In genomic region chr7:109967805-109968579, GRCm38 (mm10) we compare ENCODE assay signal across 8 mouse cellular contexts. TPM values are rescaled to one million over a fixed set of nuclear protein-coding genes. Genes with fewer than 3 reads are reported as not detected.
DNase-seq lines count a peak whose midpoint lies in the region; ATAC-seq and TF ChIP-seq lines count a peak whose summit lies in the region.

No protein-coding gene starts in this region.

- TF ChIP-seq POLR2A in kidney, adult 2 months (IDR thresholded peaks at IDR 0.05; ENCODE audit: low read depth, low read length): no peak

- H3K27me3 ChIP-seq in limb, embryonic 15.5 days: no peaks in the 10 kb centered on the region
- H3K27me3 ChIP-seq in stomach, embryonic 15.5 days (replicated peaks): no peaks in the 10 kb centered on the region
- H3K27me3 ChIP-seq in kidney, adult 2 months (replicated peaks; ENCODE audit: control insufficient read depth, insufficient read depth, low read length): no peaks in the 10 kb centered on the region

- no peak overlapping the region for H3K9ac ChIP-seq in limb, embryonic 15.5 days
- no peak overlapping the region for H3K9ac ChIP-seq in stomach, embryonic 15.5 days

- peaks cover 16% of the 10 kb centered on the region for H3K4me1 ChIP-seq in limb, embryonic 15.5 days
- H3K4me1 ChIP-seq in stomach, embryonic 15.5 days: 0 out of 2 replicates have a peak, but pooled peaks cover 5% of the 10 kb centered on the region
- H3K4me1 ChIP-seq in kidney, adult 2 months (ENCODE audit: control insufficient read depth, insufficient read depth, low read length): no peaks in the 10 kb centered on the region

- intact Hi-C loops in heart, postnatal 10 days (cut with DNase I): loop anchor here (5.0 kb wide), 1 partner anchor 194 kb away; no protein-coding TSS in a partner anchor

- no peak overlapping the region for H3K4me2 ChIP-seq in limb, embryonic 15.5 days
- no peak overlapping the region for H3K4me2 ChIP-seq in stomach, embryonic 15.5 days

- no peak for TF ChIP-seq CTCF in kidney, adult 2 months (conservative IDR thresholded peaks at IDR 0.05; ENCODE audit: insufficient read depth, insufficient read length, low read depth, low read length)

- peak overlapping the region; percentile 57 for H3K27ac ChIP-seq in limb, embryonic 15.5 days
- H3K27ac ChIP-seq in stomach, embryonic 15.5 days: peak overlapping the region; percentile 33
- no peak overlapping the region for H3K27ac ChIP-seq in kidney, adult 2 months (ENCODE audit: insufficient read depth, low read depth, low read length)

- H3K36me3 ChIP-seq in limb, embryonic 15.5 days: peaks cover 6% of the 10 kb centered on the region
- peaks cover 5% of the 10 kb centered on the region; the same call in 1 of the 2 replicates for H3K36me3 ChIP-seq in stomach, embryonic 15.5 days
- H3K36me3 ChIP-seq in kidney, adult 2 months (ENCODE audit: control insufficient read depth, insufficient read depth, low read length): no peaks in the 10 kb centered on the region

- H3K9me3 ChIP-seq in limb, embryonic 15.5 days: no peaks in the 10 kb centered on the region
- H3K9me3 ChIP-seq in stomach, embryonic 15.5 days: no peaks in the 10 kb centered on the region

- no peak overlapping the region for H3K4me3 ChIP-seq in limb, embryonic 15.5 days
- H3K4me3 ChIP-seq in stomach, embryonic 15.5 days (replicated peaks): no peak overlapping the region
- H3K4me3 ChIP-seq in kidney, adult 2 months (ENCODE audit: insufficient read depth, low read depth, low read length): no peak overlapping the region

- peak; percentile 41; the same call in 1 of the 2 replicates for ATAC-seq in cerebellum, adult (ENCODE audit: insufficient number of reproducible peaks, low FRiP score, low TSS enrichment)
- ATAC-seq in limb, embryonic 15.5 days (ENCODE audit: insufficient number of reproducible peaks, low FRiP score, low TSS enrichment, low read depth): no peak
- 0 out of 2 replicates have a peak, but pooled peaks have one; percentile 43 for ATAC-seq in stomach, embryonic 15.5 days (ENCODE audit: insufficient read depth, low FRiP score, low read depth)

- WGBS in limb, embryonic 15.5 days: 68% methylated on average over 11 of the region's 11 CpGs
- WGBS in stomach, embryonic 15.5 days: 60% methylated on average over 11 of the region's 11 CpGs
- 79% methylated on average over 11 of the region's 11 CpGs for WGBS in kidney, adult 2 months

- no peak for DNase-seq in cerebellum, adult 11 months
- peak; percentile 24 to 34 for DNase-seq in right cerebral cortex, adult 2 months (ENCODE audit: low spot score in 2 of 2)
- no peak for DNase-seq in right cerebral cortex, postnatal 25 days
- DNase-seq in heart, postnatal 10 days: peak; percentile 66 to 78
- no peak for DNase-seq in kidney, adult 2 months

RNA-seq across cellular contexts. Expression of gene Dennd5a, which starts 7.7 kb away (rescaled TPM):
- 100 to 1,000 TPM; 183 to 190 TPM for total RNA-seq in heart, postnatal 10 days (2021)
- 31.9 and 34.7 TPM in 2 replicates for polyA plus RNA-seq in limb, embryonic 15.5 days (2015; fragmentation: Nextera tagmentation; extraction: Ambion mirVana)
- polyA plus RNA-seq in stomach, embryonic 15.5 days (2015; fragmentation: Nextera tagmentation; extraction: Ambion mirVana): 31.1 and 31.6 TPM in 2 replicates
- polyA plus RNA-seq in kidney, adult 2 months (2012; rRNA removed): 66.6 and 67.6 TPM in 2 replicates

RNA-seq across cellular contexts. Expression of gene Tmem41b, which starts 18.7 kb away (rescaled TPM):
- 10 to 100 TPM; 51.5 to 60.6 TPM for total RNA-seq in heart, postnatal 10 days (2021)
- polyA plus RNA-seq in limb, embryonic 15.5 days (2015; fragmentation: Nextera tagmentation; extraction: Ambion mirVana): 69.8 and 71.6 TPM in 2 replicates
- polyA plus RNA-seq in stomach, embryonic 15.5 days (2015; fragmentation: Nextera tagmentation; extraction: Ambion mirVana): 68.7 and 70.1 TPM in 2 replicates
- polyA plus RNA-seq in kidney, adult 2 months (2012; rRNA removed): 26.2 and 27.1 TPM in 2 replicates

RNA-seq across cellular contexts. Expression of gene Ipo7, which starts 50.1 kb away (rescaled TPM):
- total RNA-seq in heart, postnatal 10 days (2021): 10 to 100 TPM; 89.1 to 98.3 TPM
- 35.1 and 42.8 TPM in 2 replicates for polyA plus RNA-seq in limb, embryonic 15.5 days (2015; fragmentation: Nextera tagmentation; extraction: Ambion mirVana)
- 40.2 and 48.2 TPM in 2 replicates for polyA plus RNA-seq in stomach, embryonic 15.5 days (2015; fragmentation: Nextera tagmentation; extraction: Ambion mirVana)
- polyA plus RNA-seq in kidney, adult 2 months (2012; rRNA removed): 17.9 and 22.3 TPM in 2 replicates

Comparison
In these comparisons a context has a peak if more than half of its experiments do, and no peak if none do; other contexts are left out.
1. DNase-seq: peak in right cerebral cortex, adult 2 months (2 of 2) and heart, postnatal 10 days (2 of 2); none in cerebellum, adult 11 months (single experiment), right cerebral cortex, postnatal 25 days (single experiment) and kidney, adult 2 months (single experiment).